Mouse (Mus musculus) thymus, postnatal 4 days (tissue): ENCODE results near the gene 1700007K13Rik.

ENCODE experiments used
- DNase-seq: peaks from one replicate; pipeline ENCODE4 v3.0.0; 2021

1700007K13Rik gene

DNA sequence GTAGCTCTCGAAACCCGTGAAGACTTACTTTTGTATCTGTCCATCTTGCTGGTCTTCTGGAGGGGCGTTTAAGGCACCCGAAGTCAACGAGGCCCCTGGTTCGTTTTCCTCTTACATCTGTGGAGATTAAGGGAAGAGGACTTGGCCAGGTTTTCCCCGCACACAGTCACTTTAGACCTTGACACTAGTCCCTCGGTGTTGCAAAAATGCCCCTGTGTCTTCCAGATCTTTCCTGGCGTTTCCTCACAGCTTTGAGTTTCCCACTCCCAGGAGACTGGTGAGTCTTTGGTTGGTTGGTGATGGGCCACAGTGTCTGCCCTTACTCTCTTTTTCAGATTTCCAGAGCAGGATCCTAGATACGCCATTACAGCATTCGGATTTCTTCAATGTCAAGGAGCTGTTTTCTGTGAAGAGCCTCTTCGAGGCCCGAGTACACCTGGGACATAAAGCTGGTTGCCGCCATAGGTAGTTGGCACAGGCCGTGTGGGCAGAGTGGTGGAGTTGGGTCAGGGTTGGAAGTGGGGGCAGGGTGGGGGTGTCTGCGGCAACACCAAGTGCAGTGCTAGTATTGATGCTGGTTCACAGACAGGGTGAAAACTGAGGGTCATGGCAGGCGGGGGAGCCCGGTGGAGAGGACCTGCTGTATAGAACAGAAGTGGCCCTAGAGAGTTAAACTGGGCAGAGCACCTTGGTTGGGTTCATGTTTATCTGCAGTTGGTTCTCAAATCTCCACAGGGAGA is 2.5 kb upstream of the 1700007K13Rik start:
- no peak for DNase-seq

DNA sequence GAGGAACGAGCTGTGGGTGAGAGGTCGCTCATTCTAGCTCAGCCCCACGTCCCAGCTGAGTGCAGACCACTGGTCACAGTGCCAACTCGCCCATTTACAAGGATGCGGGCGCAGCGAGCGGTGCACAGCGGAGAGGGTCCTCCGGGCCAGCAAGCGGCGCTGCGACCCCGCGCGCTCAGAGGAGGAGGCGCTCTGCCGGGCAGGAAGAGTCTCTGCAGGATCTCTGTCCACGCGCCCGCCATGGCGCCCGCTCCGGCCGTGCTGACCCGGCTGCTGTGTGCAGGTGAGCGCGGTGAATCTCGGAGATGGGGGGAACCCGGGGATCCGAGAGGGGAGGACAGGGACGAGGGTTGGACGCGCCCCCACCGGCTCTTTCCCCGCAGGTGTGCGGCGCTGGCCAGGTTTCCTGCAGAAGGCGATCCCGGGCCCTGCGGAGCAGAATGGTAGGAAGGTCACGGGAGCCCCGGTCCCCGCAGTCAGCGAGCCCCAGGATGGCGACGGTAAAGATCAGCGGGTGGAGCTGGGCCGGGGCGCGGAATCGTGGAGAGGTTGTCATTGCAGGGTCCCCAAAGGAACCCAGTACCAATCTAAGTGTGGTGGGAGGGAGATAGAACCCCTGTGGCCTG is 1.8 kb upstream of the 1700007K13Rik start, which contains the start of gene Mrps2:
TSS of gene Mrps2 (plus strand) at position 207 of the 626 bp plus-strand sequence.
- peak; percentile 89 for DNase-seq

DNA sequence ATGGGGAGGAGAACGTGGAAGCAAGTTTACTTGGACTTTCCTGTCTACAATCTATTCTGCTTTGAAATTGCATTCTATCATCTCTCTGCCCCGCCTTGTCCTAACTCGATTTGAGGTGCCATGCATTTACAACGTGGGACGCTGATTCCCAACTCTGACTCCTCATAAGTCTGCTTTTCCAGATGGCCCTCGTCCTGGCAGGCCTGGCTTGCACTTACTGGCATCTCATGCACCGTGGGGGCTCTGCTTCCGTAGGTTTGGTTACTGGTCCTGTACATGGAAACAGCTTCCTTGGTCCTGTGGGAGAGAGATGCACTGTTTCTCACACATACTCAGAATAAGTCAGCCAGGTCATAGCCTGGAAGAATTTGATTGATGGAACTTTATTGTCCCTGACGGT is 1.2 kb downstream of the 1700007K13Rik start:
- DNase-seq, result no peak

DNA sequence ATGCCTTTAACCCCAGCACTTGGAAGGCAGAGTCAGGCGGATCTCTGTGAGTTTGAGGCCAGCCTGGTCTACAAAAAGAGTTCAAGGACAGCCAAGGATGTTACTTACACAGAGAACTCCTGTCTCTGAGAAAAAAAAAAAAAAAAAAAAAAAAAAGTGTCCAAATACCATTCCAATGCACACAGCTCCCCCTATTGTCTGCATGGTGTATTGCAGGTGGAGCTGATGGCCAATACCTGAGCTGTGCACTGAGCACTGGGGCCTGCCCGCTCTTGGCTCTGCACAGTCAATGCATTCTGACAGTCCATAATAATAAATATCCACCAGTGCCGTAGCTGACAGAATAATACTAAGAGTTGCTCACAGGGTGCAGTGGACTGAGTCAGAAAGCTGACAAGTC is 2.2 kb downstream of the 1700007K13Rik start:
- peak; percentile 78 for DNase-seq

DNA sequence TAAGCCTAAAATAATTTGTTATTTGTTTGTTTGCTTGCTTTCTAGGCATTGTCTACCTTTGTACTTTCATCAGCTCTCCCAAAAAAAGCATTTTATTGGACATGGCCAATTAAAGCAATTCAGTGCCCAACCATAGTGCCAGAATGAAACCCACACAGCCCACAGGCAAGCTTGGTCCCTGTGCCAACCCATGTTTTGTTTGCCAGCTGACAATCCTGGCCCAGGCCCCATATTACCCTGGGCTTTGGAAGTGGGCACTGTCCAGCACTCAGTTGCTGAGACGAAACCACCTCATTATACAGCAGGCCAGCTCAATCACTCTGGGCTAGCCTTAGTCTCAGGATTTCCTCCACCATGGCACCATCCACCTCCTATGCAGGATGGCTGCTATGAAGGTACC is 9.5 kb downstream of the 1700007K13Rik start:
- DNase-seq, result no peak

DNA sequence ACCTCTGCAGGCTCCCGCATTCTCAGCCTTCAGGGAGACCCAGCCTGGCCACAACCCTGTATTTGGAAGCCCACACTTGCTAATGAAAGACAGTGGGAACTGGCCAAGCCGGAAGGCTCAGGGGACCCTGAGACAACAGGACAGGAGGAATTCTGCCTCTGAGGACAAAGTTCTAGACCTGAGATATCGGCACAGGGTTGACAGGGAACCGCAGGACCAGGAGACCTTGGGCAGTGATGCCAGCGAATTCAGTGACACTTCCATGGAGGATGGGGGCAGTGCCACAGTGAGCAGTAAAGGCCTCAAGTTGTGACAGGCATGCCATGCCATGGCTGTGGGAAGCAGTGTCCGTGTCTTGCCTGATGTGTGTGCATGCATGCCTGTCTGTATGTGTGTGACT is 12.6 kb downstream of the 1700007K13Rik start:
- no peak for DNase-seq

DNA sequence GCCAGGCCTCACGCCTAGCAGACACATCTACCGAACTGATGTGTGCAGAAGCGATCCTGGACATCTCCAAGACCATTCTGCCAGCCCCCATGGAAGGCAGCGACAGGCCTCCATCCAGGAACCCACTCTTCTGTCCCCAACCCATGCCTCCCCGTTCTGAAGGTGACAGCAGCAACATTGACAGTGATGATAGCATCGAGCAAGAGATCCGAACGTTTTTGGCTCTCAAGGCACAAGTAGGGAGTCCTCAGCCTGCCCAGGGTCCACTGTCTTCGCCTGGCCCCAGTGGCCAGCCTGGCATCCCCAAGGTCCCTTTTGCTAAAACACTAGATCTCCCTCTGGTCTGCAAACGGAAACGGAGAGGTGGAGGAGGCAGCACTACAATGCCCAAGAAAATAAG is 14.5 kb downstream of the 1700007K13Rik start:
- DNase-seq, result no peak

DNA sequence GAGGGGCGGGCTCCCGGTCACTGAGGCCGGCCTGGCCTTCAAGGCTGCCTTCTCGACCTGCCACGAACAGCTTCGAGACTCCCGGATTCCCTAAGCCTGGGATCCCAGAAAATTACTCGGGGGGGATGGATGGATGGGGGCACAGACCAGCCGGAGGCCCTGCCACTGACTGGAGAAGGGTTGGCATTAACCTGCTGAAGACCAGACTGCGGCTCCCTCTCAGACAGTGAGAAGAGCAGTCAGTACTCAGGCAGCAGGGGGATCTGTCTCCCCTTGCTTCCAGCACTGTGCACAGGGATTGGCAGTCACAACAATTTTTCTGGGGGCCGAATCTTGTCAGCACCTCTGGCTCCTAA is 18.8 kb downstream of the 1700007K13Rik start:
- no peak for DNase-seq

DNA sequence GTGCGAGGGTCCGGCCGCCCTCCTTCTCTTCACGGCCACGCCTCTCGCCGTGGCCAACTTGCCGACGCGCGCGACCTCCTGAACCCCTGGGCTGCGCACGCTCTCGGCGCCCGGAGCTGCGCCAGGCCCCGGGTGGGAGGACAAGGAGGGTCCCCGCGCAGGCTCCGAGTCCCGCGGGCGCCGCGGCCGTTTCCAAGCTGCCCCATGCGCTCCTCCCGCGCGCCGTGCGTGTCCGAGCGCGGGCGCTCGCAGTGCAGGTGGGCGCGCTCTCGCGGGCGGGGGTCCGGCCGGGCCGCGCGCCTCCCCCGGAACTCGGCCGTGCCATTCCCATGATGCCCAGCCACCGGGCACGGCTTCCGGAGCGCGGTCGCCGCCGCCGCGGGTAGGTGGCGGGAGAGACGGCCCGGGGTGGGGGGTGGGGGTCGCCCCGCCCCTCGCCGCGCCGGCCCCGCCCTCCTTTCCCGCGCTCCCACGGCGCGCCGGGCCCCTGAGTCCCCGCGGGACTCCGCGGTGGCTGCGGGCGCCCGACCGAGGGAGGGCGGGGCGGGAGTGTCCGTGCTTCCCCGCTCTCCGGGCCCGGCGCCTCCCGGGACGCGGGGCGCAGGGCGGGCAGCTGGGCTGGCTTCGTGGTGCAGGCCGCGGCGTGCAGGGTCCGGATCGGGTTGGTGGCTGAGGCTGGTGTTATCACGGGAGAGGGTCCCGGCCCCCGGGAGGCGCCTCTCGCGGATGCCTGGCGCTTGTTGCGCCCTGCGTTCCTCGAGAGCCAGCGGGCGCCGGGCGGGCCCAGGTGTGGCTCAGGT is 19.4 kb downstream of the 1700007K13Rik start, which contains the start of gene Ppp1r26:
TSS of gene Ppp1r26 (plus strand) at position 286 of the 800 bp plus-strand sequence.
- DNase-seq, result peak; percentile 42

DNA sequence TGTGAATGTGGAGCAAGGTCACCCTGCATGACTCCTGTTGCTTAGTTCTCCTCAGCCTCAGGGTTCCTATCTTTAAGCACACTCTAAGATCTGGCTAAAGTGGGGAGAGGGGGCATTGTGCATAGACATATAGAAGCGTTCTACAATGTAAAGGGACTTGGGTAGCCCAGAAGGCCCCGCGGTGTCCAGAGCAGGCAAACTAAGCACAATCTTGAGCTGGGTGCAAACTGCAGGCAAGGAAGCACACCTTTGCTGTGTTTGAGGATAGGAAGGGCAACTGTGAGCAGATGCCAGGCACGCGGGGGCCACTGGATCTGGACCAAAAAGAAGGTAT is 20.0 kb downstream of the 1700007K13Rik start:
- DNase-seq, result no peak

DNA sequence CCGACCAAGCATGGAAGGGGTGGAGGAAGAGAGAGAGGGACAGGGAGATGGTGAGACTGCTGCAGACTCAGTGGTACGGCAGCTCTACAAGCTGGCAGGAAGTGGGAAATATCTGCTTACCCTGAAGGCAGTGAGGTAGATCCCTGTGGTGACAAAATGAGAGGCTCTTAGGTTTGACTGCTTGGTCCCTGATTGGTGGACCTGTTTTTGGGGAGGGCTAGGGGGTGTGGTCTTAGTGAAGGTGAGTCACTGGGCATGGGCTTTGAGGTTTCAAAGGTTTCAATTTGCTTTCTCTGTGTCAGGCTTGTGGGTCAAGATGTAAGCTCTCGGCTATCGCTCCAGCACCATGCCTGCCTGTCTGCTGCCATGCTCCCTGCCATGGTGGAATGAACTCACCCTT is 21.1 kb downstream of the 1700007K13Rik start:
- DNase-seq, result no peak

DNA sequence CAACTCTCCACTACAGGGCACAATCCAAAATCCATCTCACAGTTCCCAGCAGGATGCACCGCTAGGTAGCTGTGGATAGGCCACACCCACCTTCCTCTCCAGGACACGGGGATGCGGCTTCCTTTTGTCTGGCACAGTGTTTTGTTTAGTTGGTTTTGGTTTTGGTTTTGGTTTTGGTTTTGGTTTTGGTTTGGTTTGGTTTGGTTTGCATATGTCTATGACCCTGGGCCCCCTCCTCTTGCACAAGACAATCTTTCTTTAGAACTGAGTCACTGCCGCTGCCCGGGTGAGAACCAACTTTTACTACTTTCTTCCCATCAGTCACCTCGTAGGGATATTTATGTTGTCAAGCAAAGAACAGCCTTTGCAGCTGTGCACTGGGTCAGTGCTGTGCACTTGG is 25.3 kb downstream of the 1700007K13Rik start:
- no peak for DNase-seq

DNA sequence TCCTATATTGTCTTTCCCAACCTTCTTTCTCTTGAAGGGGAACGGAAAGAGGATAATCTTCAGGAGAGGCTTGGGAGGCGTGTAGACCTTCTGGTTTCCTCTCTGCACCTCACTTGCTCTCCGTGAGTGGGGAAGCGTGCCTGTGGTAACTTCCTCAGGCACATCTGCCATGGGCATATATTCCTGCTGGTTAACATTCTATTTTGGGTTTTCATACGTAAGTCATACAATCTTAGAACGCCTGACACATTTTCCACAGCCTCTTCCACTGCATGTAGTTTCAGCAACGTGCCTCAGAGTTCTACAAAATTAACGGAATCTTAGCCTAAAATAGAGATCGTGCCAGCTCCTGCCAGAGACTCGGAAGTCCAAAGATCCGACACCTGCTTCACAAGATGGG is 30.7 kb downstream of the 1700007K13Rik start:
- no peak for DNase-seq

DNA sequence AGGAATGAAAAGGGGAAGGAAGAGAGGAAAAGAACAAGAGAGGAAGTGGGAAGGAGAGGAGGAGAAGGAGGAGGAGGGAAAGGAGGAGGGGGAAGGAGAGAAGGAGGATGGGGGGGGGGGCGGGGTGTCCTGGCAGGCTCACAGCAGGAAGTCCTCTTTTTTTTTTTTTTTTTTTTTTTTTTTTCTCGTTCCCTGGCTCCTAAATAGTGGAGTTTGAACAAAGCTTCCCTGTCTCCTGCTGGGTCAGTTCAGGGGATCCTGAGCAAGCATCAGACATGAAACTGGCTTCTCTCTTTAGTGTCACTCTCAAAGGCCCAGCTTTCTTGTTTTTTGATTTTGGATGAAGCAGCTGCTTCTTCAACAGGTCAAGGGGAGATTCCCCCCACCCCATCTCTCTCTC is 32.6 kb downstream of the 1700007K13Rik start:
- DNase-seq, result no peak

DNA sequence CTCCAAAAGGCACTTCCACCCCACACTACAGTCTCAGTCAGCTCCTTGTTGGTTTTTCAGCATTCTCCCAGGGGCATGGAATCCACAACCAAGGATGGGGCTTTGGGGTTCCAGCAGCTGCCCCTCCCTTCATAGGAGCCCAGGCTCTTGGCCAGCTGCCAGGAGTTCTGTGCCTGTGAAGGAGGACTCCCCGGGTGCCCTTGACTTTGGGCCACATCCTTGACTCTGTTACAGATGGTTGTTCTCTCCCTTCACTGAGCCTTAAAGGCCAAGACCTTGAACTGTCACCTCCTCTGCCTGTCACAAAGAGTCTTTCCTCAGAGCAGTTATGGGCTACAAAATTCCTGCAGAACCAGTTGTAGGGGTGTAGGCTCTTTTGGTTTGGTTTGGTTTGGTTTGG is 33.3 kb downstream of the 1700007K13Rik start:
- no peak for DNase-seq

DNA sequence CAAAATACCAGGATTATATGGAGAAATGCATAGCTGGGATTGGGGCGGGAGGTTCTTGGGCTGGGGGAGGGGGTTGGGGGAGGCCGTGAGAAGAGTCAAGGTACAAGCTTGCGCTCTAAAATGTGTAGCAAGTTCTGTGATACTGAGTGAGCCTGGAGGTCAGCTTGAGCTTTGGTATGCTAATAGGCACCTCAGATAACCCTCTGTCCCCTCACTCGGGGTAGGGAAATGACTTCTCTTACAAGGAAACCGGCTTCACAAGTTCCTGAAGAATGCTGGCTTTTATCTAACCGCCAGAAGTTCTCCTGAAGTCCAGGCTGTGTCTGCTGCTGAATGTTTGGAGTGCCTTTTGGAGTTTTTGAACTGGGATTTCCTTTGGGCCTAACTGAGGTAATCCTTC is 35.3 kb downstream of the 1700007K13Rik start:
- no peak for DNase-seq

DNA sequence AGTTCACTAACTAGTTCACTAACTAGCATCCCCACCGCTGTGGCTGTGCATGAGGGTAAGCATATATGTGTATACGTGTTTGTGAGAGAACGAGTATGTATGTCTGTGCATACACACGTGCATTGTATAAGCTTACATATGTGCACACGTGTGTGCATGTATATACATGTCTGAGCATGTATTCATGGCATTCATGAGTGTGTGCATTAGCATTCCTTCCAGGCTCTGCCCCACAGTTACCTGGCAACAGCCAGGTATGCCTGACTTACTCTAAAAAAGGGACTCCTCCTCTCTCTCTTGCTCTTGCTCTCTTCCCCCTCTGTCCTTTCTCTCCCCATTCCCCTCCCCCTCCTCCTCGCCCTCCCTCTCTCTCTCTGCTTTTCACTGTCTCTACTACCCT is 38.9 kb downstream of the 1700007K13Rik start:
- DNase-seq, result no peak

DNA sequence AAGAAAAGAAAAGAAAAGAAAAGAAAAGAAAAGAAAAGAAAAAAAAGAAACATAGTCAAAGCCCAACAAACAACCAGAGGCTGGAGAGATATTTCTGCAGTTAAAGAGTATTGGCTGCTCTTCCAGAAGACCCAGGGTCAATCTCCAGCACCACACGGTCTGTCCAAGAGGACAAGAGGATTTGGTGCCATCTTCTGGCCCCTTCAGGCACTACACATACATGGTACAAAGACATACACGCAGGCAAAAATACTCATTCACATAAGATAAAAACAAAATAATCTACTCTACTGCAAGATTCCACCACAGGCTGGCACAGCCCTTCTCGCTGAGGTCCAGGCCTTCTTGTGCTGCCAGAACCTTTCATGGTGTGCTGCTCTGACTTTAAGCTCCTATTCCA is 43.0 kb downstream of the 1700007K13Rik start:
- DNase-seq, result peak; percentile 76

DNA sequence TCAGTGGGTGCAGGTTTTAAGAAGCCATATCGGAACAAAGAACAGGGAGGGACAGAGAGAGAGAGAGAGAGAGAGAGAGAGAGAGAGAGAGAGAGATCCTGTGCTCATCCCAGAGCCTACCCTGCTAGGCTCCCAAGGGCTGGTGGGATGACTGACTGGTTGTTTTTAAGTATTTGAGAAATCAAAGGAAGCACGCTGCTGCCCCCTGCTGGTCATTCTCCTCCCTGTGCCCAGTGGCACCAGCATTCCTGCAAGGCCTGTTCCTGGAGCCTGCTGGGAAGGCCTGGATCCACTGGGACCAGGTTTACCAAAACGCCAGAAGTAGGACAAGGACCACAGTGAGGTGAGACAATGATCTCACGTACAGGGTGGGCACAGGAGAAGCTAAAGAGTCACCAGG is 46.2 kb downstream of the 1700007K13Rik start:
- DNase-seq, result peak; percentile 82

DNA sequence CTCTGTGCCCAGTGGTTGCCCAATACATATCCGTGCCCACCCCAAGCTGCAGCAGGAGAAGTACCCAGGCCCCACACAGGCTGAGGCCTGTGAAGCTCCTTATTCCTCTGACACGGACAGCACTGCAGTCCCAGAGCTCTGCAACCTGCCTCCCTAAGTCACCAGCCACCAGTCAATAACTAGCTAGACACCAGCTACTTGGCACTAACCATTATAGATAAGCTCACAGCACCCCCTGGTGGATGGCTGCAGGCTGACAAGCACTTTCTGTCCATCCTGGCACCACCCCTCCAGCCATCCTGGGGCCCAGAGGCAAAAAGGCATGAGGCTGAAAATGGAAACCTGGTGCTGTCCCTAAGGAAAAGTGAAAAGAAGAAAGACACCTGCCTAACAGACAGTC is 48.1 kb downstream of the 1700007K13Rik start:
- DNase-seq, result peak; percentile 90

DNA sequence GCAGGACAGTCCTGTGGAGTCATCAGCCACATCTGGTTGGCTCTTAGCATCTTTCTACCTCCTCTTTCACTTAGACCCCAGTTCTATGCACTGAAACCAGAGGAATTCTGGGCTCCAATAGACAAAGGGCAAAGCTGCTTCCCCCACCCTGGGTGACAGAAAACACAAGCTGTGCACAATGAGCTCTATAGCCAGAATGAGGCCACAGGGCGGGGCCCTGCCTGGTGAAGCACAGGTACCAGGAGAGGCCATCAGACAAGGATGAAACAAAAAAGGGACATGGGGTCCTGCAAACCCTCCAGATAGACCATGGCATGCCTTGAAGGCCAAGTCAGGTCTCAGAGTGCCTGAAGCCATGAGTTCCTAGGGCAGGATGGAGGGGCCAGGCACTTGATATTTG is 49.6 kb downstream of the 1700007K13Rik start:
- no peak for DNase-seq

DNA sequence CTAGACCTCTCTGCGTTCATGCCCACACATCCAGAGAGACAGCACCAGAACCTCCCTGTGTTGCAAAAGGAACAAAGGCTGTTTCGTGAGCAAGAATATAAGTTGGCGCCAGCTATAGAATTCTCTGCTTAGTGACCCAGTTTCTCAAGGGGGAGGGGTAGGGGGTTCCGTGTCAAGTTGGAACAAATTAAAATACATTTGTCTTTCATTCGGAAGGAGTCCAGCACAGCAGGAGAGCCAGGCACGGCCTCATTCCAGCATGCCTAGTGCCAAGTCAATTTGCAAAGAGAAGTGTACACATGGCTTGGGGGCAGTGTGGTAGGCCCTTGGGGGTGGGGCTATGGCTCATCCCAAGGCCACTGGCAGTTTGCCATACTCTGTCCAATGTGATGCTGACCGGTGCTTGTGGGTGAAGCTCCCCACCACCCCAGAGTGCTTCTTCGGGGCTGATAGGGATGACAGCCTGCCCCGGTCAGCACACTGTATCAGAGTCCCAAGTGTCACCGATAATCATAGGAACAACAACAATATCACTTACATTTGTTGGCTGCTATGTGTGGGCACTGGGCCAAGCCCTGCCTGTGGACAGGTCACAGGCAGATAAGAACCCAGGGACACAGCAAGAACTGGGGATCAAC is 50.6 kb downstream of the 1700007K13Rik start:
- no peak for DNase-seq

DNA sequence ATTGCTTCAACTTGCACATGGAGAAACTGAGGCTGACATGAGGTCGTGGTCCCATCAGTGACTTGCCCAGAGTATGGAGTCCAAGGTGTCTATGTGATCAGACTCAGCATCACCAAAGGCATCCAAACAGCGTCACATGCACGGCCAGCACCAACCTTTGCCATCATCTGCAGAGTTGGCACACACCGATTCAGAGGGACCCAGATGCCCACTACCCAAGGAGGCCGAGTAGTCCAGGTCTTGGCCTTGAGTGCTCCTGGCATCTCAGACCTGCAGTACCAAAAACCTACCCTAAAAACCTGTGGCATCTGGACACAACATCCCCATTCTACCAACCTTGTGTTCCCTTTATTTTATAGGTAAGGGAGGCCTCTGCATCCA is 51.4 kb downstream of the 1700007K13Rik start:
- DNase-seq, result no peak
